Mouse (Mus musculus) midbrain, postnatal 0 days (tissue): ENCODE measurements at regions not wholly inside any gene's neighbourhood (a gene's known extent, or its start where the extent isn't known, plus 50 kb on each side); places are given as distances from the start of the nearest gene placed in this dataset.
A peak's percentile ranks its signal among the peaks of the same experiment; 100 is the strongest.

ENCODE experiments used
- ATAC-seq: fragments of 200-750 bp; cut with Nextera tagmentation; 2 replicates; pipeline ENCODE4 v1.8.0; 2017; ENCODE audit warnings: moderate number of reproducible peaks, mild to moderate bottlenecking, moderate TSS enrichment, moderate library complexity; ENCODE audit not compliant: low FRiP score
- DNase-seq: peaks from one replicate; pipeline ENCODE4 v3.0.0-alpha.2; 2015; ENCODE audit warnings: low spot score
- H3K27ac ChIP-seq: fragments of 300-500 bp; sonication (generic); 2 replicates; pipeline ENCODE4 v1.5.1; 2014; ENCODE audit warnings: low read depth, mild to moderate bottlenecking, low read length, mixed read lengths
- H3K27me3 ChIP-seq: fragments of 300-500 bp; sonication (generic); 2 replicates; pipeline ENCODE4 v1.6.1; 2014; ENCODE audit warnings: low read length, control low read depth, mixed read lengths; ENCODE audit not compliant: insufficient read depth
- H3K36me3 ChIP-seq: fragments of 300-500 bp; sonication (generic); 2 replicates; pipeline ENCODE4 v1.6.1; 2014; ENCODE audit warnings: low read length, control low read depth, mixed read lengths; ENCODE audit not compliant: insufficient read depth
- H3K4me1 ChIP-seq: fragments of 300-500 bp; sonication (generic); 2 replicates; pipeline ENCODE4 v1.6.1; 2014; ENCODE audit warnings: mild to moderate bottlenecking, control low read depth, antibody characterized with exemption, low read length, mixed read lengths; ENCODE audit not compliant: insufficient read depth
- H3K4me2 ChIP-seq: fragments of 300-500 bp; sonication (generic); 2 replicates; pipeline ENCODE4 v1.6.1; 2014; ENCODE audit warnings: low read depth, mild to moderate bottlenecking, low read length, mixed read lengths; ENCODE audit not compliant: poor library complexity, severe bottlenecking
- H3K4me3 ChIP-seq: fragments of 300-500 bp; sonication (generic); 2 replicates; pipeline ENCODE4 v1.5.1; 2014; ENCODE audit warnings: low read depth, mild to moderate bottlenecking, low read length, moderate library complexity
- H3K9ac ChIP-seq: fragments of 300-500 bp; sonication (generic); replicated peaks from 2 replicates; pipeline ENCODE4 v1.6.1; 2014; ENCODE audit warnings: mild to moderate bottlenecking, low read length, moderate library complexity, mixed read lengths; ENCODE audit not compliant: poor library complexity, severe bottlenecking
- H3K9me3 ChIP-seq: fragments of 300-500 bp; sonication (generic); 2 replicates; pipeline ENCODE4 v1.6.1; 2016; ENCODE audit warnings: low read length, control low read depth
- CTCF ChIP-seq: IDR thresholded peaks from 2 replicates; pipeline ENCODE4 v1.5.1; 2016; ENCODE audit warnings: antibody characterized with exemption, mild to moderate bottlenecking
- WGBS: fragments of 180-500 bp; shearing (Covaris S2); extraction: QIAGEN DNeasy Blood & Tissue Kit; methylation state at CpG from one replicate; pipeline ENCODE4 v1.1.7; 2014; 5-methylcytosine and 5-hydroxymethylcytosine counted together

DNA sequence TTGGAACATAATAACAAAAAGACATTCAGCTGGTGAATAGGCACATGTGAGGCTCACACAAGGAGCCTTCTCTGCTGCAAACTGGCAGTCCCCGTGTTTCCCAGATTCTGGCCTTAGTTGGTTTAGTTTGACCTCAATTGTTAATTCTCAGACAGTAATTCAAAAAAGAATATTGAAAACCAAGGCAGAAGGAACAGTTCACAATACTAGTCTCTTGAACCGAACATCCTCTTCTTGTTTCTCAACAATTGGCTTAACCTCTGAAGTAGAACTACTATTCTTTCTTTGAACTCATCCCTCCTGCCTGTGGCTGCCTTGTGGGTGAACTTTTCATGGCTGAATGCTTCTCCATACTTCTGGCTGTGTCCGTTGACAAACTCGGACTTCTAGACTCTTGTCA lies 110.4 kb upstream of the Neil3 start:
- Histone ChIP-seq H3K4me3 (no peak overlapping the region), H3K9ac (no peak overlapping the region), H3K27ac (no peak overlapping the region), H3K36me3 (no peaks in the 10 kb centered on the region), H3K9me3 (no peaks in the 10 kb centered on the region), H3K27me3 (no peaks in the 10 kb centered on the region), H3K4me1 (no peaks in the 10 kb centered on the region), H3K4me2 (no peak overlapping the region)
- WGBS: 23% methylated on average over 4 of the region's 4 CpGs
- no peak for ATAC-seq
- no peak for TF ChIP-seq CTCF
- DNase-seq: no peak

DNA sequence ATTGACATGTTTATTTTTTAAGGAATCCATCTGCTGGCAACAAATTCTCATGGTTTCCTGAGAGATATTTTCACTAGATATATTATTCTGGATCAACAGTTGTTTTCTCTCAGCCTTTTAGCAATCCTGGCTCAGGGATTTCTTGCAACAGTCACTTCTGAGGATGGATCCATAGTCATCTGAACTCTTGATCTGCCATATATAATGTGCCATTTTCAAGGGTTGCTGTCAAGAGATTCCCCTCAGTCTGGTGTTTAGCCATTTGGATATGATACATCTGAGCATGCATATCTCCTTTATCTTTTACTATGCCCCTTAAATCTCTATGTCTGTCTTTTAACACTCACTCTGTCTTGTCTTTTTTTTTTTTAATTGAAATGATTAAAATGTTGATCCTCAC lies 130.3 kb upstream of the Neil3 start:
- no peak for DNase-seq
- Histone ChIP-seq H3K9me3 (no peaks in the 10 kb centered on the region), H3K36me3 (no peaks in the 10 kb centered on the region), H3K9ac (no peak overlapping the region), H3K4me2 (no peak overlapping the region), H3K27ac (no peak overlapping the region), H3K27me3 (no peaks in the 10 kb centered on the region), H3K4me3 (no peak overlapping the region), H3K4me1 (no peaks in the 10 kb centered on the region)
- TF ChIP-seq CTCF: no peak
- ATAC-seq: no peak

GRCm38 (mm10) chr8:53775511-53775910 lies 136.6 kb upstream of the Neil3 start:
- DNase-seq (no peak), ATAC-seq (no peak)
- Histone ChIP-seq H3K4me2 (no peak overlapping the region), H3K4me3 (no peak overlapping the region), H3K27me3 (no peaks in the 10 kb centered on the region), H3K9me3 (no peaks in the 10 kb centered on the region), H3K9ac (no peak overlapping the region), H3K36me3 (no peaks in the 10 kb centered on the region), H3K4me1 (no peaks in the 10 kb centered on the region), H3K27ac (no peak overlapping the region)
- TF ChIP-seq CTCF: no peak

DNA sequence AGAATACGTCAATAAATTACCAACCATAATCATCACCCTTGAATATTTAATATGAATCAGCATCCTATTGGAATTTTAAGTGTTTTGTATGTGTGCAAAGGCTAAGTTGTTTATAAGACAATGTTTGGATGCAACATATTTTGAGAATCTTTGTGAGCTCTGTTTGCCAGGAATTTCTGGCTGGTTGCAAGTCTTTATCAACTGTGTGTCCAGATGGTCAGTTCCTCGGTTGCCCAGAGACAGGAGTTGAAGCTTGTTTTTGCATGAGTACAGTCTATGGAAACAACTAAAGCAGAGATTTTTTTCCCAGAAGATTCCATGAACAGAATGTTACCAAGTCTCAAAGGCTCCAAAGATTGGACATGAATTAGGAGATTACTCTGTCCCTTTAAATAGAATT lies 142.0 kb upstream of the Neil3 start:
- Histone ChIP-seq H3K4me2 (no peak overlapping the region), H3K4me1 (no peaks in the 10 kb centered on the region), H3K27ac (no peak overlapping the region), H3K9me3 (no peaks in the 10 kb centered on the region), H3K4me3 (no peak overlapping the region), H3K27me3 (no peaks in the 10 kb centered on the region), H3K36me3 (no peaks in the 10 kb centered on the region), H3K9ac (no peak overlapping the region)
- TF ChIP-seq CTCF: no peak
- peak; percentile 57 for DNase-seq
- no peak for ATAC-seq
- 75% methylated on average over 2 of the region's 2 CpGs for WGBS

- ATAC-seq: no peak
- H3K4me1 ChIP-seq: no peaks in the 10 kb centered on the region
- no peak overlapping the region for H3K27ac ChIP-seq
- H3K9ac ChIP-seq: no peak overlapping the region
- no peaks in the 10 kb centered on the region for H3K27me3 ChIP-seq
- no peaks in the 10 kb centered on the region for H3K36me3 ChIP-seq
- H3K4me2 ChIP-seq: no peak overlapping the region
- 82% methylated on average over 4 of the region's 4 CpGs for WGBS
- H3K4me3 ChIP-seq: no peak overlapping the region
- no peak for TF ChIP-seq CTCF
- DNase-seq: peak; percentile 22
- no peaks in the 10 kb centered on the region for H3K9me3 ChIP-seq
These were observed 143.0 kb upstream of the Neil3 start for GRCm38 (mm10) chr8:53781885-53782284.

GRCm38 (mm10) chr8:53788202-53788601 lies 149.3 kb upstream of the Neil3 start:
- no peak for TF ChIP-seq CTCF

DNA sequence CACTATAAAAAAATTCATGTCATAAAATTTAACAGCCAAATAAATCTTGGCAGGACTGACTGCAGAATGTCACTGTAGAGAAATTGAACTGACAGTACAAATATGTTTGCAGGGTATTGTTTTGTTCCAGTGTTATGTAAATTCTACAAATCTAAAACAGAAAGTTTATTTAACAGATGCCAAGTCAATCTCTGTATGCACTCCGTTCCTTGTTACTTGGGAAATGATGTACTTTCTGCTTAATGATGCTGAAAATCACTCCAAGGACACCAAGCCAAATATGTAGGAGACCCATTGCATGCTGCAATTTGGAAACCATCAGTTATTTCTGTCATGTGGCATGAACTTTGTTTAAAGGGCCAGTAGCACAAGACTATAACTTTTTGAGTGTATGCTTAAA lies 182.3 kb upstream of the Neil3 start:
- Histone ChIP-seq H3K27me3 (no peaks in the 10 kb centered on the region), H3K36me3 (no peaks in the 10 kb centered on the region), H3K4me1 (no peaks in the 10 kb centered on the region), H3K4me2 (no peak overlapping the region), H3K9ac (no peak overlapping the region), H3K9me3 (no peaks in the 10 kb centered on the region), H3K4me3 (no peak overlapping the region), H3K27ac (no peak overlapping the region)
- 50% methylated on average over 1 of the region's 1 CpGs for WGBS
- no peak for TF ChIP-seq CTCF
- ATAC-seq (no peak), DNase-seq (peak; percentile 63)

More at GRCm38 (mm10) chr8:53788202-53788601, 149.3 kb upstream of the Neil3 start:
- no peak for DNase-seq
- H3K9ac ChIP-seq: no peak overlapping the region
- WGBS: 85% methylated on average over 1 of the region's 1 CpGs
- no peak overlapping the region for H3K4me3 ChIP-seq
- H3K27me3 ChIP-seq: no peaks in the 10 kb centered on the region
- H3K4me1 ChIP-seq: no peaks in the 10 kb centered on the region
- H3K9me3 ChIP-seq: no peaks in the 10 kb centered on the region
- no peak overlapping the region for H3K4me2 ChIP-seq
- H3K36me3 ChIP-seq: no peaks in the 10 kb centered on the region
- H3K27ac ChIP-seq: no peak overlapping the region
- no peak for ATAC-seq
